Mouse (Mus musculus): ENCODE data around the gene Vmn1r114. TPM values are rescaled to one million over a fixed set of nuclear protein-coding genes. Genes with fewer than 3 reads are reported as not detected.
"Not testable (repeated sequence)": the region's sequence is repeated elsewhere in the genome, so short reads cannot be mapped to it uniquely, and the experiment has no call there.

The Vmn1r114 gene
- not detected for total RNA-seq (2022)

GRCm38 (mm10) chr7:20812086-20812485, at the start of gene Vmn1r114:
TSS of gene Vmn1r114 (minus strand) at chr7:20812186.
- DNase-seq (ENCODE audit: low spot score in 2 of 2), result not testable (repeated sequence)

DNA sequence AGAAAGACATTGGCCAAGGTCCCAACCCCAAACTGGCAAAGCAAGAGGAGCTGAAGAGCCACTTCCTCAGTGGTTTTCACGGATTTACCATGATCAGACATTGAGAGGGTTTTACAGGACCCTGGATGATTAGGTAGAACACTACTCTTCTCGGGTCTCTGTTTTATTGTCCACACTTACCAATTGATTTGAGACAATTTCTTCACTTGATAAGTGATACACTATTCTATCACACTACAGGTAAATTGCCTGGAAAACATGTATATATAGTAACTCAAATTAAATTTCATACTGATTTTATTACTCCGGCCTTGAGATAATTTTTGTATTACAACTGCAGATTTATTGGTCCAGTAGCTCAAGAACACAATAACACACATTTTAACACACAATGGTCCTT, 32.9 kb upstream of the Vmn1r114 start, which contains the start of gene Vmn1r115:
Vmn1r115 (minus strand) TSS at position 101 of the 400 bp plus-strand sequence.
- DNase-seq (ENCODE audit: low spot score in 2 of 2), result not testable (repeated sequence)

DNA sequence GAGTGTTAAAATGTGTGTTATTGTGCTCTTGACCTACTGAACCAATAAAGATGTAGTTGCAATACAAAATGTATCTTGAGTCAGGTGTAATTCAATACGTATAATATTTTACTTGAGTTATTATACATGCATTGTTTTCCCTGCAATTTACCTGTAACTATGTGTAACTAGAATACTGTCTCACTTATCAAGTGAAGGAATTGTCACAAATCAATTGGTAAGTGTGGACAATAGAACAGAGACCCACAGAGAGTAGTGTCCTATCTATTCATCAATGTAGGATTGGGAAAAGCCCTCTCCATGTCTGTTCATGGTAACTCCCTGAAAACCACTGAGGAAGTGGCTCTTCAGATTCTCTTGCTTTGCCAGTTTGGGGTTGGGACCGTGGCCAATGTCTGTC, 25.0 kb downstream of the Vmn1r114 start, which contains the start of gene Vmn1r113:
Vmn1r113 (plus strand) TSS at position 301 of the 400 bp plus-strand sequence.
- not testable (repeated sequence) for DNase-seq (ENCODE audit: low spot score in 2 of 2)

- DNase-seq (ENCODE audit: low spot score in 2 of 2), result not testable (repeated sequence)
Observed at GRCm38 (mm10) chr7:20770885-20771284, 41.1 kb downstream of the Vmn1r114 start, which contains the start of gene Vmn1r112. TSS of gene Vmn1r112 (plus strand) at chr7:20771185.

Other genes starting within 250 kb of the Vmn1r114 start
- not detected for gene Gm4141, start 235.9 kb downstream of the Vmn1r114 start, total RNA-seq (2022)
- not detected for gene Gm4513, start 213.2 kb downstream of the Vmn1r114 start, total RNA-seq (2022)
- gene Vmn1r107, start 143.3 kb downstream of the Vmn1r114 start, total RNA-seq (2022), result not detected
- gene Vmn1r111, start 109.0 kb downstream of the Vmn1r114 start, total RNA-seq (2022), result not detected
- gene Gm10668, start 81.6 kb downstream of the Vmn1r114 start, total RNA-seq (2022), result not detected
- gene Vmn1r112, start 41.0 kb downstream of the Vmn1r114 start, total RNA-seq (2022), result not detected
- not detected for gene Vmn1r113, start 24.9 kb downstream of the Vmn1r114 start, total RNA-seq (2022)
- gene Vmn1r115, start 32.8 kb upstream of the Vmn1r114 start, total RNA-seq (2022), result not detected
- not detected for gene Vmn1r116, start 60.1 kb upstream of the Vmn1r114 start, total RNA-seq (2022)
- not detected for gene Vmn1r117, start 71.9 kb upstream of the Vmn1r114 start, total RNA-seq (2022)
- gene Vmn1r118, start 100.2 kb upstream of the Vmn1r114 start, total RNA-seq (2022), result not detected
- not detected for gene Vmn1r119, start 200.3 kb upstream of the Vmn1r114 start, total RNA-seq (2022)
- not detected for gene Vmn1r120, start 241.6 kb upstream of the Vmn1r114 start, total RNA-seq (2022)

Measured in layer of hippocampus, adult 8-10 months (tissue).